Mouse (Mus musculus): ENCODE results near the gene Jazf1. TPM values are rescaled to one million over a fixed set of nuclear protein-coding genes. Genes with fewer than 3 reads are reported as not detected.

Jazf1 gene
- polyA plus RNA-seq, 1 experiment from 2014 or later, result 3.6 TPM

DNA sequence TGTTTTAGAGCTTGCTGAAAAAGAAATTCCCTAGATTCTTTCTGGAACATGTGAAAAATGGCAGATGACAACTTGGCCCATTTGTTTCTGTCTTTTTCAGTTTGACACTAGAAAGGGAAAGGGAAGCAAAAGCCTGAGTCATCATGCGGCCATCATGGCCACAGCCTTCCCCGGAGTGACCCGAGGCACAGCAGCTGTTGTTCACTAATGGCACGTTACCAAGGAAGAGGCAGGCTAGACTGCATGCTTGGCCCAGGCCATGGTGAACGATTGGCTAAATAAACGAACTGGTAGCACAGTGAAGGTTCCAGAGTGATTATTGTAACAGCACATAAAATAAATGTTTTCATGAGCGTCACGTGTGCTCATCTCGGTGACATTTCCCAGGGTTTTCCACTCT is 114.0 kb downstream of the Jazf1 start:
- Histone ChIP-seq H3K27ac (ENCODE audit: low read depth, low read length) (no peak overlapping the region), H3K9ac (ENCODE audit: low read depth, low read length) (no peak overlapping the region), H3K36me3 (ENCODE audit: control insufficient read depth, insufficient read depth, low read length) (no peaks in the 10 kb centered on the region), H3K4me2 (replicated peaks; ENCODE audit: low read depth, low read length) (no peak overlapping the region), H3K27me3 (ENCODE audit: control insufficient read depth, insufficient read depth, low read length) (no peaks in the 10 kb centered on the region), H3K4me1 (ENCODE audit: control insufficient read depth, insufficient read depth, low read length) (peaks cover 5% of the 10 kb centered on the region; the same call in 1 of the 2 replicates), H3K4me3 (ENCODE audit: low read length) (no peak overlapping the region), H3K9me3 (ENCODE audit: control insufficient read depth, low read length) (no peaks in the 10 kb centered on the region)
- WGBS, result 64% methylated on average over 9 of the region's 9 CpGs
- ATAC-seq (ENCODE audit: low FRiP score, low TSS enrichment), result no peak

DNA sequence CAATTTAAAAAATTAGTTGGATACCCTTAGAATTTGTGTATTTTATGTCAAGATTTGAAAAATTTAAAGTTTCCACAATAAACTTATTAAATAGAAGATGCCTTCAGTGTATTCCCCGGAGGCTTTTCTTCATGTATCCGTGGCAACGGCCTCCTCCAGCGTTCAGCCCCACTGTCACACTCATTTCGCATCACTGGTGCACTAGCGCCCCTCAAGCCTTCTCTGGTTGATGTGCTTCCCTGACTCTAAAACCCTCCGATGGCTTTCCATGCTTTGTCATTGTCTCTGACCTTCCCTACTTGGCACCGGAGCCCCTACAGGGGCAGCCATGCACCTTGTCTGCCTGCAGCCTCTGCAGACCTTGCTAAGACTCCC is 115.9 kb downstream of the Jazf1 start:
- H3K4me1 ChIP-seq (ENCODE audit: control insufficient read depth, insufficient read depth, low read length), result peaks cover 5% of the 10 kb centered on the region; the same call in 1 of the 2 replicates
- no peak overlapping the region for H3K27ac ChIP-seq (ENCODE audit: low read depth, low read length)
- no peak overlapping the region for H3K9ac ChIP-seq (ENCODE audit: low read depth, low read length)
- 79% methylated on average over 8 of the region's 8 CpGs for WGBS
- no peaks in the 10 kb centered on the region for H3K36me3 ChIP-seq (ENCODE audit: control insufficient read depth, insufficient read depth, low read length)
- no peaks in the 10 kb centered on the region for H3K27me3 ChIP-seq (ENCODE audit: control insufficient read depth, insufficient read depth, low read length)
- H3K4me2 ChIP-seq (replicated peaks; ENCODE audit: low read depth, low read length), result no peak overlapping the region
- H3K4me3 ChIP-seq (ENCODE audit: low read length), result no peak overlapping the region
- no peaks in the 10 kb centered on the region for H3K9me3 ChIP-seq (ENCODE audit: control insufficient read depth, low read length)
- ATAC-seq (ENCODE audit: low FRiP score, low TSS enrichment), result no peak

DNA sequence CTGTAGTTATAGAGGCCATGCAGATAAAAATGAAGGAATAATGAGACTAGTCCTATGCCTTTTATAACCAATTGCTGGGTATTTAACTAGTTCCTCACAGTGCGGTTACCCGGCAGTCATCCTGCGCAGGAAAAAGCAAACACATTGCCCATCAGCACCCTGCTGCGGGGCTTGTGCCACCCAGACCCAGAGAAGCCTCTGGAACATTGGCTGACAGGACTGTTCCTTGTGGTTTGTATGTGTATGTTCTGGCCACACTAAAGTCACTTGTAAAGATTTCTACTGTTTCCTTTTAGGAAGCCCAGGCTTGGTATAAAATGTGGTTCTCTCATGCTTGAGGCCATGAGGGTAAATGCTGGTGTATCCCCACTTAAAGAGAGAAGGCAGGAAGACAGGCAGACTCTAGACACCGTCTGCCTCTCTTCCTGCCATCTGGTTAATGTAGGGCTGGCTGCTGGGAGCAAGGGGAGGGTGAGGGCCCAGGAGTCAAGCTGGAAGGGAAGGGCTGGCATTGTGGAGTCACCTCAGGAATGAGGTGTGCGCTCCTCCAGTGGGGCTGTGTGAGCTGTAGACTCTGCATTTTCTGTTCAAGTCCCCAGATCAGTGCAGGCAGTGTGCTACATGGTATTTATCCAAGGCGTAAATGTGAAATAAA is 116.4 kb downstream of the Jazf1 start:
- Histone ChIP-seq H3K27ac (ENCODE audit: low read depth, low read length) (no peak overlapping the region), H3K4me3 (ENCODE audit: low read length) (no peak overlapping the region), H3K27me3 (ENCODE audit: control insufficient read depth, insufficient read depth, low read length) (no peaks in the 10 kb centered on the region), H3K9ac (ENCODE audit: low read depth, low read length) (no peak overlapping the region), H3K9me3 (ENCODE audit: control insufficient read depth, low read length) (no peaks in the 10 kb centered on the region), H3K4me1 (ENCODE audit: control insufficient read depth, insufficient read depth, low read length) (peaks cover 5% of the 10 kb centered on the region; the same call in 1 of the 2 replicates), H3K4me2 (replicated peaks; ENCODE audit: low read depth, low read length) (no peak overlapping the region), H3K36me3 (ENCODE audit: control insufficient read depth, insufficient read depth, low read length) (no peaks in the 10 kb centered on the region)
- ATAC-seq (ENCODE audit: low FRiP score, low TSS enrichment), result no peak
- WGBS, result 76% methylated on average over 7 of the region's 7 CpGs

DNA sequence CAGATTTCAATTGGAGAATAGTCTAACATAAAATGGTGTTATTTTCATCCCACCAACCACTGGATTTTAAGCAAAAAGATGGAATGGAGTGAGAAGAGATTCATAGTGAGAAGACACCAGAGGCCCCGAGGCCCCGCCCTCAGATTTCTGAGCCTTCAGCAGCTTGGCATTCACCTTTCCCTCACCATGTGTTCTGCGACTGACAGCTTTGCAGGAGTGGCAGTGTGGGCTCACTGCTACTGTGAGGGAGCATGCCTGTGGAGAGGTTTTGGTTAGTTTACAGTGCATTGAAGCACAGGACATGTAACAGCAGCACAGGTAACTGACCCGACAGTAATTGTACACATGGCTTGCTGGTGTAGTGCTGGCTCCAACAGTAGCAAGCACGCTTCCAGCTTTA is 118.1 kb downstream of the Jazf1 start:
- no peak overlapping the region for H3K9ac ChIP-seq (ENCODE audit: low read depth, low read length)
- no peaks in the 10 kb centered on the region for H3K36me3 ChIP-seq (ENCODE audit: control insufficient read depth, insufficient read depth, low read length)
- no peak overlapping the region for H3K27ac ChIP-seq (ENCODE audit: low read depth, low read length)
- ATAC-seq (ENCODE audit: low FRiP score, low TSS enrichment), result no peak
- H3K9me3 ChIP-seq (ENCODE audit: control insufficient read depth, low read length), result no peaks in the 10 kb centered on the region
- no peaks in the 10 kb centered on the region for H3K27me3 ChIP-seq (ENCODE audit: control insufficient read depth, insufficient read depth, low read length)
- no peak overlapping the region for H3K4me2 ChIP-seq (replicated peaks; ENCODE audit: low read depth, low read length)
- H3K4me1 ChIP-seq (ENCODE audit: control insufficient read depth, insufficient read depth, low read length), result no peaks in the 10 kb centered on the region
- 75% methylated on average over 5 of the region's 5 CpGs for WGBS
- no peak overlapping the region for H3K4me3 ChIP-seq (ENCODE audit: low read length)

DNA sequence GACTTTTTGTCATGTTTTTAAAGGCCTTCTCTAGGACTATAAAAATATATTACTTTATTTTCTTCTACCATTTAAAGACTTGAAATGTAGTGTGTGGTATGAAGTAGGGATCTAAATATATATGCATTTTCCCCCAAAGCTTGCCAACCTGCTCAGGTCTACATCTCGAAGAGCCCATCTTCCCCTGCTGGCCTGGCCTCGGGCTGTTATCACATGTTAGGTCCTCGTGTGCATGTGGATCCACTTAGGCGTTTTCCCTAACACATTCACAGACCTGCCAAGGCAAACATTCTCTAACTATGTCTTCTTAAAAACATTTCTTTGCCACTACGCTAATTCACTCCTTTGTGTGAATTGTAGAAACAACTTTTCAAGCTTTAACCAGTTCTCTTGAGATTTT is 125.9 kb downstream of the Jazf1 start:
- no peaks in the 10 kb centered on the region for H3K27me3 ChIP-seq (ENCODE audit: control insufficient read depth, insufficient read depth, low read length)
- WGBS, result 77% methylated on average over 5 of the region's 5 CpGs
- H3K4me2 ChIP-seq (replicated peaks; ENCODE audit: low read depth, low read length), result no peak overlapping the region
- H3K4me3 ChIP-seq (ENCODE audit: low read length), result no peak overlapping the region
- no peaks in the 10 kb centered on the region for H3K9me3 ChIP-seq (ENCODE audit: control insufficient read depth, low read length)
- no peaks in the 10 kb centered on the region for H3K36me3 ChIP-seq (ENCODE audit: control insufficient read depth, insufficient read depth, low read length)
- no peak overlapping the region for H3K27ac ChIP-seq (ENCODE audit: low read depth, low read length)
- no peak for ATAC-seq (ENCODE audit: low FRiP score, low TSS enrichment)
- H3K4me1 ChIP-seq (ENCODE audit: control insufficient read depth, insufficient read depth, low read length), result 0 out of 2 replicates have a peak, but pooled peaks cover 4% of the 10 kb centered on the region
- no peak overlapping the region for H3K9ac ChIP-seq (ENCODE audit: low read depth, low read length)

DNA sequence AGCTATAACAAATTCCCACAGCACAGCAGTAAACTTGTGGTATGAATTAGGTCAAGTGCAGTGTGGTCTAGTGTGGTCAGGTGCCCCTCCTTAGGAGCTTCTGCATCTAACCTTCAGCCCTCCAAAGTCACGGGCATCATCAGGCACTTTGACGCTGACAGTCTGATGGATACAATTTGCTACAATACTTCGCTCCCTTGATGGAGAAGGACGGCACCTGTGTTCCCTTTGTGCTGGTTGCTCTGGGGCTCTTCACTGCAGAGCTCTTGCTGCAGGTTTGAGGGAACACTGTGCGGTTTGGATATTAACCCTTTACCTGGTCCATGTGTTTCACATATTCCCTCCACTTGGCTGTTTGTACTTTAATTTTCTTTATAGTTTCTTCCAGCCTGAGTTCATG is 126.3 kb downstream of the Jazf1 start:
- Histone ChIP-seq H3K9me3 (ENCODE audit: control insufficient read depth, low read length) (no peaks in the 10 kb centered on the region), H3K4me3 (ENCODE audit: low read length) (no peak overlapping the region), H3K36me3 (ENCODE audit: control insufficient read depth, insufficient read depth, low read length) (no peaks in the 10 kb centered on the region), H3K4me2 (replicated peaks; ENCODE audit: low read depth, low read length) (no peak overlapping the region), H3K27ac (ENCODE audit: low read depth, low read length) (no peak overlapping the region), H3K9ac (ENCODE audit: low read depth, low read length) (no peak overlapping the region), H3K27me3 (ENCODE audit: control insufficient read depth, insufficient read depth, low read length) (no peaks in the 10 kb centered on the region), H3K4me1 (ENCODE audit: control insufficient read depth, insufficient read depth, low read length) (0 out of 2 replicates have a peak, but pooled peaks cover 5% of the 10 kb centered on the region)
- WGBS, result 78% methylated on average over 5 of the region's 5 CpGs
- ATAC-seq (ENCODE audit: low FRiP score, low TSS enrichment), result no peak

DNA sequence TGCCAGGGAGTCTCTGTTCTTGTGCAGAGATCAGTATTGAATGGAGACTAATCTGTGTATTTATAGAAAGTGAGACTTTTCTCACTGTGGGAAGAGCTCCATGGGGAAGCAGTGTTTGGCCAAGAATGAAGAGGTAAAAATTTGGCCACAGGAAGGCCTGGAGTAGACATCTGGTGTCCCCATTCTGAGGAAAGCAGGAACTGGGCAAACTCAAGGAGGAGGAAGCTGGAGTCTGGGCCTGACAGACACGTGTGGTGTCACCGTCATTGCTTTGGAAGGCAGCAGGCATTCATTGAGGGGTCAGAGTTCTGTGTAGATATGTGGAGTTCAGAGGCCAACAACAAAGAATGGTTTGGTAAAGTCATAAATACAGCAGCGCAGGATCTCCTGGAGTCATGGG is 130.5 kb downstream of the Jazf1 start:
- no peak for ATAC-seq (ENCODE audit: low FRiP score, low TSS enrichment)
- WGBS, result 59% methylated on average over 3 of the region's 3 CpGs
- 0 out of 2 replicates have a peak, but pooled peaks cover 6% of the 10 kb centered on the region for H3K4me1 ChIP-seq (ENCODE audit: control insufficient read depth, insufficient read depth, low read length)
- H3K27me3 ChIP-seq (ENCODE audit: control insufficient read depth, insufficient read depth, low read length), result no peaks in the 10 kb centered on the region
- no peak overlapping the region for H3K27ac ChIP-seq (ENCODE audit: low read depth, low read length)
- no peak overlapping the region for H3K4me3 ChIP-seq (ENCODE audit: low read length)
- H3K36me3 ChIP-seq (ENCODE audit: control insufficient read depth, insufficient read depth, low read length), result no peaks in the 10 kb centered on the region
- no peak overlapping the region for H3K9ac ChIP-seq (ENCODE audit: low read depth, low read length)
- H3K9me3 ChIP-seq (ENCODE audit: control insufficient read depth, low read length), result no peaks in the 10 kb centered on the region
- H3K4me2 ChIP-seq (replicated peaks; ENCODE audit: low read depth, low read length), result no peak overlapping the region

DNA sequence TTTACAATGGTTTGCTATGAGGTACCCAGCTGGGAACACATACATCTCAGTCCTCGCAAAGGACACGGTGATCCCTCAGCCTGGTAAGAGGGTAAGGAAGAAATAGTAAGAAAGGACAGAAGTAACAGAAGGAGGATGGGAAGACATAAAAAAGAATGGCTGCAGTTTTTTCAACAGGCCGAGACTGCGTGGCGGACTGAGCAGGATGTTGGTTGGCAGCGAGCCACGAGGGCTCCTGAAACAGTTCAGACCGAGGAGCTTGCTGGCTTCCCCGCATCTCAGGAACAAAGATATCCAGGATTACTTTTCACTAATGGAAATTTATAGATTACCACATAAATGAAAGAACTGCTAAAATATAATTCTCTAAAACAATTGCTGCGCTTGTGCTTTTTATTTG is 131.4 kb downstream of the Jazf1 start:
- 50% methylated on average over 10 of the region's 10 CpGs for WGBS
- no peak for ATAC-seq (ENCODE audit: low FRiP score, low TSS enrichment)
- Histone ChIP-seq H3K9ac (ENCODE audit: low read depth, low read length) (no peak overlapping the region), H3K4me1 (ENCODE audit: control insufficient read depth, insufficient read depth, low read length) (0 out of 2 replicates have a peak, but pooled peaks cover 6% of the 10 kb centered on the region), H3K9me3 (ENCODE audit: control insufficient read depth, low read length) (no peaks in the 10 kb centered on the region), H3K27ac (ENCODE audit: low read depth, low read length) (no peak overlapping the region), H3K27me3 (ENCODE audit: control insufficient read depth, insufficient read depth, low read length) (no peaks in the 10 kb centered on the region), H3K4me3 (ENCODE audit: low read length) (no peak overlapping the region), H3K36me3 (ENCODE audit: control insufficient read depth, insufficient read depth, low read length) (no peaks in the 10 kb centered on the region), H3K4me2 (replicated peaks; ENCODE audit: low read depth, low read length) (no peak overlapping the region)

DNA sequence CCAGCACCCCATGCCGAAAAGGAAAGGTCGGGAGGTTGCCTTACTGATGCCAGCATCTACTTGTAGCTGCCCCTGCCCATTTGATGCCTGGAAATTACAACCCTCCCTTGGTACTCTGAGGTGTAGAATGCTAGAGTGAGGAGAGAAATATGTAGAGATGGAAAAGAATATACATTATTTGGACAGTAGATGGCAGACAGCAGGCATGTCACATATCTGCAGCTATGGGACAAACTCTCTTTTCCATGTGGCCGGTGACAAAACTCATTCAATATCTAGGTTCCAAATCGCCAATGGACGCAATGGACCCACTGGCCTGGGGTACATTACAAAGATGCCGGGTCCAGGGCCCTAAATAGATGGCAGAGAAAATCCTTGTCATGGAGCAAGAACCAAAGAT is 134.4 kb downstream of the Jazf1 start:
- ATAC-seq (ENCODE audit: low FRiP score, low TSS enrichment), result no peak
- Histone ChIP-seq H3K4me3 (ENCODE audit: low read length) (no peak overlapping the region), H3K4me1 (ENCODE audit: control insufficient read depth, insufficient read depth, low read length) (0 out of 2 replicates have a peak, but pooled peaks cover 2% of the 10 kb centered on the region), H3K9me3 (ENCODE audit: control insufficient read depth, low read length) (no peaks in the 10 kb centered on the region), H3K27me3 (ENCODE audit: control insufficient read depth, insufficient read depth, low read length) (no peaks in the 10 kb centered on the region), H3K9ac (ENCODE audit: low read depth, low read length) (no peak overlapping the region), H3K4me2 (replicated peaks; ENCODE audit: low read depth, low read length) (no peak overlapping the region), H3K27ac (ENCODE audit: low read depth, low read length) (no peak overlapping the region), H3K36me3 (ENCODE audit: control insufficient read depth, insufficient read depth, low read length) (no peaks in the 10 kb centered on the region)
- WGBS, result 86% methylated on average over 6 of the region's 6 CpGs
